In the genomic region with DNA sequence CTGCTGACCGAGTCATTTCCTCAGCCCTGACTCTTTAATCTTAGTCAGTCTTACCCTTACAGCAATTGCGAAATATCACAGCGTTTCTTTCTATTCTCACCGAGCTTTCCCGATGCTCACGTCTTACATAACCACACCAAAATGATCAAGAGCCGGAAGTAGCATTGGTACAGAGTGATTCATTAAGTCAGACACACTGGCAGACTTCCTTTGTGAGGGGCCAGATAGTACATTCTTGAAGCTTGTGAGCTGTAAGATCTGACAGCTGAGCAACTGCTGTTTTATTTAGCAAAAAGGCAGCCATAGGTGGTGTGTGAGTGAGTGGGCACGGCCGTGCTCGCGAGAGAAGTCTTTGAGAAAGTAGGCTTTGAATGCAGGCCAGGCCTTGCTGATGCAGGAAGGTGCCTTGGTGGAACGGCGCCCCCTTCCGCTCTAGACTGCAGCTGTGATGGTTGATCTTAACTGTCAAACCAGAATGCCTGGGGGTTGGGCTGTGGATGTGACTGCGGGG, we compare ENCODE assay signal across 8 mouse cellular contexts. TPM values are rescaled to one million over a fixed set of nuclear protein-coding genes. Genes with fewer than 3 reads are reported as not detected.
DNase-seq lines count a peak whose midpoint lies in the region; ATAC-seq and TF ChIP-seq lines count a peak whose summit lies in the region.

No protein-coding gene starts in this region.

- H3K27me3 ChIP-seq in kidney, embryonic 14.5 days (ENCODE audit: control insufficient read depth, insufficient read depth, low read length): no peaks in the 10 kb centered on the region
- no peaks in the 10 kb centered on the region for H3K27me3 ChIP-seq in midbrain, embryonic 13.5 days

- H3K27ac ChIP-seq in kidney, embryonic 14.5 days (ENCODE audit: low read depth, low read length): no peak overlapping the region
- H3K27ac ChIP-seq in embryonic fibroblast, embryonic 13.5 days (ENCODE audit: insufficient read depth, low read length): peak overlapping the region; percentile 42
- no peak overlapping the region for H3K27ac ChIP-seq in midbrain, embryonic 13.5 days

- DNase-seq in kidney, postnatal 25 days: peak; percentile 46 to 59
- DNase-seq in layer of hippocampus, adult 9-11 months: peak; percentile 75
- peak; percentile 68 to 75 for DNase-seq in lung, postnatal 4 days
- peak; percentile 90 for DNase-seq in telencephalon, adult 2 months (ENCODE audit: low read depth, low spot score)
- DNase-seq in cerebellum, adult 18-20 months: no peak

- H3K36me3 ChIP-seq in kidney, embryonic 14.5 days (ENCODE audit: control insufficient read depth, insufficient read depth, low read length): peaks cover 18% of the 10 kb centered on the region; the same call in 1 of the 2 replicates
- peaks cover 41% of the 10 kb centered on the region for H3K36me3 ChIP-seq in midbrain, embryonic 13.5 days

- TF ChIP-seq POLR2A in embryonic fibroblast, embryonic 13.5 days (IDR thresholded peaks at IDR 0.05; ENCODE audit: low read depth, low read length): no peak

- H3K4me2 ChIP-seq in kidney, embryonic 14.5 days (replicated peaks; ENCODE audit: low read depth, low read length): no peak overlapping the region
- H3K4me2 ChIP-seq in midbrain, embryonic 13.5 days (replicated peaks): no peak overlapping the region

- H3K9ac ChIP-seq in kidney, embryonic 14.5 days (ENCODE audit: low read depth, low read length): no peak overlapping the region
- no peak overlapping the region for H3K9ac ChIP-seq in midbrain, embryonic 13.5 days (replicated peaks)

- WGBS in kidney, embryonic 14.5 days: 82% methylated on average over 15 of the region's 15 CpGs
- 77% methylated on average over 15 of the region's 15 CpGs for WGBS in midbrain, embryonic 13.5 days

- H3K4me1 ChIP-seq in kidney, embryonic 14.5 days (ENCODE audit: control insufficient read depth, insufficient read depth, low read length): no peaks in the 10 kb centered on the region
- peaks cover 12% of the 10 kb centered on the region for H3K4me1 ChIP-seq in embryonic fibroblast, embryonic 13.5 days (ENCODE audit: control insufficient read depth, insufficient read depth, low read length)
- no peaks in the 10 kb centered on the region; the same call in 1 of the 2 replicates for H3K4me1 ChIP-seq in midbrain, embryonic 13.5 days (replicated peaks)

- no peaks in the 10 kb centered on the region for H3K9me3 ChIP-seq in kidney, embryonic 14.5 days (ENCODE audit: control insufficient read depth, low read length)
- no peaks in the 10 kb centered on the region for H3K9me3 ChIP-seq in midbrain, embryonic 13.5 days

- H3K4me3 ChIP-seq in kidney, embryonic 14.5 days (ENCODE audit: low read length): no peak overlapping the region
- no peak overlapping the region for H3K4me3 ChIP-seq in embryonic fibroblast, embryonic 13.5 days (ENCODE audit: insufficient read depth, low read length)
- no peak overlapping the region for H3K4me3 ChIP-seq in midbrain, embryonic 13.5 days (replicated peaks)

- TF ChIP-seq CTCF in embryonic fibroblast, embryonic 13.5 days (IDR thresholded peaks at IDR 0.05; ENCODE audit: borderline replicate concordance, insufficient read depth, low read length): peak; percentile 71; the same call in 1 of the 2 replicates

- no peak for ATAC-seq in kidney, embryonic 14.5 days (ENCODE audit: low FRiP score, low TSS enrichment)
- ATAC-seq in midbrain, embryonic 13.5 days: no peak

RNA-seq across cellular contexts. Expression of gene Por, which starts 32.9 kb away (rescaled TPM):
- polyA plus RNA-seq in kidney, embryonic 14.5 days (2014; fragmentation: Nextera tagmentation; extraction: Ambion mirVana): 51.8 and 64.2 TPM in 2 replicates
- 58.5 and 98.3 TPM in 2 replicates for polyA plus RNA-seq in embryonic fibroblast, embryonic 13.5 days (2011; ENCODE audit: insufficient read length, low read depth, missing spikeins)
- polyA plus RNA-seq in midbrain, embryonic 13.5 days (2015; fragmentation: Nextera tagmentation; extraction: Ambion mirVana): 128 and 137 TPM in 2 replicates

RNA-seq across cellular contexts. Expression of gene Tmem120a, which starts 41.5 kb away (rescaled TPM):
- polyA plus RNA-seq in kidney, embryonic 14.5 days (2014; fragmentation: Nextera tagmentation; extraction: Ambion mirVana): 64.7 and 65.1 TPM in 2 replicates
- 89.3 and 94.7 TPM in 2 replicates for polyA plus RNA-seq in embryonic fibroblast, embryonic 13.5 days (2011; ENCODE audit: insufficient read length, low read depth, missing spikeins)
- polyA plus RNA-seq in midbrain, embryonic 13.5 days (2015; fragmentation: Nextera tagmentation; extraction: Ambion mirVana): 70.1 and 72.7 TPM in 2 replicates

Comparison
In these comparisons a context has a peak if more than half of its experiments do, and no peak if none do; other contexts are left out.
1. DNase-seq: peak in kidney, postnatal 25 days (2 of 2), layer of hippocampus, adult 9-11 months (single experiment), lung, postnatal 4 days (2 of 2) and telencephalon, adult 2 months (single experiment); none in cerebellum, adult 18-20 months (0 of 2).